Mouse (Mus musculus): ENCODE measurements around the gene Cyp2c66. TPM values are rescaled to one million over a fixed set of nuclear protein-coding genes. Genes with fewer than 3 reads are reported as not detected.

Gene Cyp2c66
- not detected in 2 replicates for polyA plus RNA-seq (2021; fragmentation: Nextera tagmentation)
- long read RNA-seq, experiment 1 = 0 reads
- long read RNA-seq, experiment 2 = 0 reads

GRCm38 (mm10) chr19:39113644-39114043 lies at the start of gene Cyp2c66:
Gene Cyp2c66 (plus strand): TSS chr19:39113898.

Other genes starting within 250 kb of the Cyp2c66 start
- 1.9 and 2.0 TPM in 2 replicates for gene Hells, start 183.0 kb upstream of the Cyp2c66 start, polyA plus RNA-seq (2021; fragmentation: Nextera tagmentation)
- not detected in 2 replicates for gene Cyp2c55, start 106.9 kb upstream of the Cyp2c66 start, polyA plus RNA-seq (2021; fragmentation: Nextera tagmentation)
- gene Cyp2c65, start 52.9 kb upstream of the Cyp2c66 start, polyA plus RNA-seq (2021; fragmentation: Nextera tagmentation) = not detected in 2 replicates
- not detected in 2 replicates for gene Cyp2c29, start 155.5 kb downstream of the Cyp2c66 start, polyA plus RNA-seq (2021; fragmentation: Nextera tagmentation)

Data from layer of hippocampus, adult 6 months (tissue).